Mouse (Mus musculus) myocyte (in vitro differentiated cells): ENCODE results near the gene Tmem88.

Experiments used
- MYOD1 ChIP-seq, 3 experiments: IDR thresholded peaks; one replicate each; pipeline ENCODE4 v1.6.1; 2011; ENCODE audit warnings: control low read depth in 2 of 3, low read depth in 2 of 3, mild to moderate bottlenecking in 2 of 3, moderate library complexity in 1 of 3; ENCODE audit not compliant: insufficient read length in 2 of 3, control insufficient read depth in 1 of 3
- MYOG ChIP-seq, 3 experiments: IDR thresholded peaks; one replicate each; pipeline ENCODE4 v1.6.1; 2011; ENCODE audit warnings: control low read depth in 2 of 3, low read depth in 2 of 3, mild to moderate bottlenecking in 2 of 3; ENCODE audit not compliant: insufficient read length in 2 of 3, control insufficient read depth in 1 of 3, insufficient read depth in 1 of 3
- POLR2A ChIP-seq: IDR thresholded peaks from one replicate; pipeline ENCODE4 v1.6.1; 2011; ENCODE audit warnings: low read depth, mild to moderate bottlenecking, control low read depth, moderate library complexity; ENCODE audit not compliant: insufficient read length
- REST ChIP-seq: IDR thresholded peaks from one replicate; pipeline ENCODE4 v1.6.1; 2011; ENCODE audit warnings: mild to moderate bottlenecking, control low read depth, moderate library complexity; ENCODE audit not compliant: insufficient read depth, insufficient read length
- USF1 ChIP-seq: IDR thresholded peaks from one replicate; pipeline ENCODE4 v1.6.1; 2011; ENCODE audit warnings: low read depth, mild to moderate bottlenecking, control low read depth, moderate library complexity

GRCm38 (mm10) chr11:69429313-69429712, 31.3 kb upstream of the Tmem88 start:
- TF ChIP-seq MYOG (IDR thresholded peaks at IDR 0.05; ENCODE audit: control insufficient read depth in 1 of 3, insufficient read depth in 1 of 3, insufficient read length in 2 of 3, low read depth in 2 of 3), result no peak
- TF ChIP-seq USF1, result no peak
- TF ChIP-seq MYOD1 (IDR thresholded peaks at IDR 0.05; ENCODE audit: control insufficient read depth in 1 of 3, insufficient read length in 2 of 3, low read depth in 2 of 3), result no peak
- TF ChIP-seq POLR2A, result no peak
- TF ChIP-seq REST, result no peak
